ENCODE assay signal across 23 mouse cellular contexts in the genomic region with DNA sequence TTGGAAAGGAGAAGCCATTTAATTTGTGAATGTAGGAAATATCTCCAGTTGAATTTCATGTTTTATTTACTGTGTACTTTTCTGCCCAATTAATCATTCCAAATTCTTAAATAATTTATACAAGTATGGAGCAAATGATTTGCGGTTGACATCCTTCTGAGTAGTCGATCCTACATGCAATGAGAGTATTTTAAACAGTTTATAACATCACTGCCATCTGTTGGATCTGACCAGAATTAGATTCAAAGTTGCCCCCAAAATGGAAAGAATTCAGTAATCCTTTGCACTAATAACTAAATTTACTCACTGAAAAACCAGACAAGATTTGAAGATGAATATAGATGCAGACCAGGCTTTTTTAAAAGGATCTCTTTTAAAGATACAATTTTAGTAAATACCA.
DNase-seq lines count a peak whose midpoint lies in the region; ATAC-seq and TF ChIP-seq lines count a peak whose summit lies in the region.
"Had no signal": no experiment of that assay in that cellular context is flagged by ENCODE, and none has a peak within 500 bp of the region (broad histone marks: within the 10 kb centered on the region; RNA-seq: fewer than 3 reads in every experiment).

No protein-coding gene starts in this region.

- no peaks in the 10 kb centered on the region for H3K36me3 ChIP-seq in embryonic facial prominence, embryonic 11.5 days (replicated peaks; ENCODE audit: control insufficient read depth, insufficient read depth, low read depth, low read length)
- H3K36me3 ChIP-seq in embryonic facial prominence, embryonic 10.5 days (replicated peaks) = no peaks in the 10 kb centered on the region
- H3K36me3 ChIP-seq in intestine, postnatal 0 days (ENCODE audit: control insufficient read depth, insufficient read depth) = no peaks in the 10 kb centered on the region
- no peaks in the 10 kb centered on the region for H3K36me3 ChIP-seq in intestine, embryonic 16.5 days (ENCODE audit: control insufficient read depth, insufficient read depth, low read length)
- H3K36me3 ChIP-seq in lung, embryonic 14.5 days (ENCODE audit: insufficient read depth) = no peaks in the 10 kb centered on the region
- H3K36me3 ChIP-seq: embryonic facial prominence, embryonic 13.5 days; G1E; heart, embryonic 12.5 days had no signal

- 73% methylated on average over 2 of the region's 2 CpGs for WGBS in embryonic facial prominence, embryonic 11.5 days
- 80% methylated on average over 2 of the region's 2 CpGs for WGBS in embryonic facial prominence, embryonic 10.5 days
- WGBS in intestine, postnatal 0 days = 57% methylated on average over 2 of the region's 2 CpGs
- 35% methylated on average over 2 of the region's 2 CpGs for WGBS in intestine, embryonic 16.5 days
- WGBS in lung, embryonic 14.5 days = 34% methylated on average over 2 of the region's 2 CpGs

- no peak overlapping the region for H3K9ac ChIP-seq in embryonic facial prominence, embryonic 11.5 days (replicated peaks; ENCODE audit: low read length)
- H3K9ac ChIP-seq in intestine, postnatal 0 days (ENCODE audit: low read depth, low read length) = no peak overlapping the region
- no peak overlapping the region for H3K9ac ChIP-seq in intestine, embryonic 16.5 days (ENCODE audit: low read depth, low read length)
- H3K9ac ChIP-seq in lung, embryonic 14.5 days = no peak overlapping the region
- H3K9ac ChIP-seq: embryonic facial prominence, embryonic 13.5 days; heart, embryonic 12.5 days had no signal

- no peaks in the 10 kb centered on the region for H3K4me1 ChIP-seq in embryonic facial prominence, embryonic 11.5 days (ENCODE audit: control insufficient read depth, insufficient read depth, low read length)
- peaks cover 12% of the 10 kb centered on the region for H3K4me1 ChIP-seq in embryonic facial prominence, embryonic 10.5 days
- no peaks in the 10 kb centered on the region for H3K4me1 ChIP-seq in intestine, postnatal 0 days (replicated peaks; ENCODE audit: control insufficient read depth, insufficient read depth, low read length)
- peaks cover 7% of the 10 kb centered on the region for H3K4me1 ChIP-seq in intestine, embryonic 16.5 days (ENCODE audit: control insufficient read depth, insufficient read depth, low read length)
- H3K4me1 ChIP-seq in lung, embryonic 14.5 days (ENCODE audit: insufficient read depth) = no peaks in the 10 kb centered on the region
- H3K4me1 ChIP-seq: heart, embryonic 12.5 days had no signal

- peak; percentile 27 for DNase-seq in embryonic facial prominence, embryonic 11.5 days (ENCODE audit: low spot score)
- no peak for DNase-seq in embryonic facial prominence, embryonic 10.5 days (ENCODE audit: low spot score)
- peak; percentile 64 for DNase-seq in lung, embryonic 14.5 days
- DNase-seq in lung, postnatal 4 days = no peak
- peak; percentile 29 for DNase-seq in brain, adult 2 months (ENCODE audit: low read depth, low spot score)
- DNase-seq in kidney, postnatal 10 days = no peak
- DNase-seq: adrenal gland, adult 2 months; cerebellum, adult 9-11 months; gastrocnemius, adult 2 months; heart, postnatal 36 days; kidney, adult 8-10 months; lung, adult 2 months; right cerebral cortex, postnatal 14 days; thymus, adult 18-20 months had no signal

- H3K27me3 ChIP-seq in embryonic facial prominence, embryonic 11.5 days (ENCODE audit: control insufficient read depth, insufficient read depth, low read length) = no peaks in the 10 kb centered on the region
- peaks cover 43% of the 10 kb centered on the region; the same call in 1 of the 2 replicates for H3K27me3 ChIP-seq in embryonic facial prominence, embryonic 10.5 days (replicated peaks; ENCODE audit: low read depth, poor library complexity, severe bottlenecking)
- H3K27me3 ChIP-seq in intestine, postnatal 0 days (replicated peaks; ENCODE audit: control insufficient read depth, insufficient read depth, low read length) = no peaks in the 10 kb centered on the region
- no peaks in the 10 kb centered on the region for H3K27me3 ChIP-seq in intestine, embryonic 16.5 days (replicated peaks; ENCODE audit: control insufficient read depth, insufficient read depth, low read length)
- no peaks in the 10 kb centered on the region; the same call in 1 of the 2 replicates for H3K27me3 ChIP-seq in lung, embryonic 14.5 days (ENCODE audit: insufficient read depth, low read length)

- peak; percentile 38 for TF ChIP-seq CTCF in intestine, postnatal 0 days (IDR thresholded peaks at IDR 0.05; ENCODE audit: low read depth)
- peak; percentile 31; the same call in 1 of the 2 replicates for TF ChIP-seq CTCF in lung, embryonic 14.5 days (IDR thresholded peaks at IDR 0.05; ENCODE audit: low read depth)

- H3K4me3 ChIP-seq in embryonic facial prominence, embryonic 11.5 days (ENCODE audit: low read depth, low read length) = no peak overlapping the region
- no peak overlapping the region for H3K4me3 ChIP-seq in embryonic facial prominence, embryonic 10.5 days
- no peak overlapping the region for H3K4me3 ChIP-seq in intestine, postnatal 0 days (ENCODE audit: low read depth, low read length)
- H3K4me3 ChIP-seq in intestine, embryonic 16.5 days (ENCODE audit: low read length) = no peak overlapping the region
- H3K4me3 ChIP-seq in lung, embryonic 14.5 days (ENCODE audit: low read depth, low read length) = no peak overlapping the region
- H3K4me3 ChIP-seq: embryonic facial prominence, embryonic 13.5 days; gastrocnemius, adult 2 months; heart, embryonic 12.5 days; myocyte had no signal

- no peak overlapping the region for H3K4me2 ChIP-seq in embryonic facial prominence, embryonic 11.5 days (ENCODE audit: low read depth, low read length)
- no peak overlapping the region for H3K4me2 ChIP-seq in intestine, postnatal 0 days (replicated peaks; ENCODE audit: low read depth)
- H3K4me2 ChIP-seq in intestine, embryonic 16.5 days (ENCODE audit: low read depth, low read length) = no peak overlapping the region
- H3K4me2 ChIP-seq in lung, embryonic 14.5 days = no peak overlapping the region
- H3K4me2 ChIP-seq: embryonic facial prominence, embryonic 13.5 days; heart, embryonic 12.5 days; liver, embryonic 11.5 days; midbrain, embryonic 11.5 days had no signal

- no peaks in the 10 kb centered on the region for H3K9me3 ChIP-seq in embryonic facial prominence, embryonic 11.5 days (replicated peaks; ENCODE audit: control insufficient read depth, low read length)
- H3K9me3 ChIP-seq in embryonic facial prominence, embryonic 10.5 days = no peaks in the 10 kb centered on the region
- no peaks in the 10 kb centered on the region for H3K9me3 ChIP-seq in intestine, postnatal 0 days (ENCODE audit: control insufficient read depth)
- H3K9me3 ChIP-seq in intestine, embryonic 16.5 days (ENCODE audit: control insufficient read depth, low read length) = no peaks in the 10 kb centered on the region
- no peaks in the 10 kb centered on the region for H3K9me3 ChIP-seq in lung, embryonic 14.5 days (ENCODE audit: low read depth, low read length)
- H3K9me3 ChIP-seq: embryonic facial prominence, embryonic 13.5 days; G1E; heart, embryonic 12.5 days had no signal

- H3K27ac ChIP-seq in embryonic facial prominence, embryonic 11.5 days (replicated peaks; ENCODE audit: low read depth, low read length) = no peak overlapping the region
- no peak overlapping the region for H3K27ac ChIP-seq in embryonic facial prominence, embryonic 10.5 days (replicated peaks)
- H3K27ac ChIP-seq in intestine, postnatal 0 days (ENCODE audit: low read depth, low read length) = no peak overlapping the region
- H3K27ac ChIP-seq in intestine, embryonic 16.5 days (ENCODE audit: low read length) = no peak overlapping the region
- H3K27ac ChIP-seq in lung, embryonic 14.5 days (ENCODE audit: low read depth) = no peak overlapping the region
- H3K27ac ChIP-seq: embryonic facial prominence, embryonic 13.5 days; gastrocnemius, adult 2 months had no signal

- no peak for ATAC-seq in embryonic facial prominence, embryonic 11.5 days (replicated peaks; ENCODE audit: insufficient number of reproducible peaks, low FRiP score, low TSS enrichment, low read depth)
- ATAC-seq in intestine, postnatal 0 days = no peak
- no peak for ATAC-seq in intestine, embryonic 16.5 days
- ATAC-seq in lung, embryonic 14.5 days (ENCODE audit: insufficient read depth) = no peak
- ATAC-seq: CD4-positive, CD25-positive, alpha-beta regulatory T cell, adult 4 months had no signal

Comparison
In these comparisons a context has a peak if more than half of its experiments do, and no peak if none do; other contexts are left out.
1. DNase-seq: peak in embryonic facial prominence, embryonic 11.5 days (single experiment), lung, embryonic 14.5 days (single experiment) and brain, adult 2 months (single experiment); none in embryonic facial prominence, embryonic 10.5 days (single experiment), lung, postnatal 4 days (0 of 2) and kidney, postnatal 10 days (single experiment).